Mouse (Mus musculus): Measurements from ENCODE around the gene Ccdc162. TPM values are rescaled to one million over a fixed set of nuclear protein-coding genes. Genes with fewer than 3 reads are reported as not detected.

Ccdc162 gene
- polyA plus RNA-seq, 1 experiment from 2014 or later, result 0.12 TPM

GRCm38 (mm10) chr10:41546396-41547165 is 169.9 kb downstream of the Ccdc162 start:
- no peaks in the 10 kb centered on the region for H3K27me3 ChIP-seq (ENCODE audit: control insufficient read depth, insufficient read depth, low read depth, low read length)
- no peak overlapping the region for H3K27ac ChIP-seq (ENCODE audit: low read length)
- H3K4me3 ChIP-seq (ENCODE audit: low read depth, low read length), result no peak overlapping the region
- H3K9me3 ChIP-seq (replicated peaks; ENCODE audit: control insufficient read depth, low read length), result peaks cover 4% of the 10 kb centered on the region; the same call in 1 of the 2 replicates
- 62% methylated on average over 13 of the region's 13 CpGs for WGBS (ENCODE audit: insufficient replicate concordance)
- H3K36me3 ChIP-seq (ENCODE audit: control insufficient read depth, insufficient read depth), result no peaks in the 10 kb centered on the region
- H3K4me2 ChIP-seq (ENCODE audit: low read depth, low read length), result no peak overlapping the region
- no peak overlapping the region for H3K9ac ChIP-seq (ENCODE audit: low read depth, low read length)
- no peak for ATAC-seq (ENCODE audit: low read depth)
- H3K4me1 ChIP-seq (ENCODE audit: control insufficient read depth, low read depth, low read length), result peaks cover 3% of the 10 kb centered on the region; the same call in 1 of the 2 replicates

DNA sequence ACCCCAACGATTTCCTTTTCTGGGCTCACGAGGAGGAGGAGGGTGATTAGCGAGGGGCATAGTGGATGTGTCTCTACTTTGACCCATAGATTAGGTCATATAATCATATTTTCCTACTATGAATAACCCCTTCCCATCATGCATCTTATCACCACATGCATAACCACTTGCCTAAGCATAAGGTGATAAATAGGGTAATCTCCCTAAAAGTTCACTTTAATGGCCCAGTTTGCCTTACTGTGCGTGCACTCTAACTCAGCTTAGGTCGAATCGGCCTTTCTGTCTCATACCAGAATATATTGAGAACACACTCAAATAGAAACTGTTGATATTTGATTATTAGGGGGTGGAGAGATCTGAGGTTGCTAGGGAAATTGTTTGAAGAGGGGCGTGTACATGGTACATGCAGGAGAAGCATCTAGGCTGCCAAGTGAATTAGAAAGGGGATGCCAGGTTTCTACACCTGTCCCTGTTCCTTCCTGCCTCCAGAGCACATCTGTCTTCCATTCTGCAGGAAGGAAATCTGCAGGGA is 171.1 kb downstream of the Ccdc162 start:
- Histone ChIP-seq H3K4me2 (ENCODE audit: low read depth, low read length) (peak overlapping the region; percentile 28), H3K9me3 (replicated peaks; ENCODE audit: control insufficient read depth, low read length) (peaks cover 4% of the 10 kb centered on the region; the same call in 1 of the 2 replicates), H3K4me1 (ENCODE audit: control insufficient read depth, low read depth, low read length) (peaks cover 3% of the 10 kb centered on the region; the same call in 1 of the 2 replicates), H3K36me3 (ENCODE audit: control insufficient read depth, insufficient read depth) (no peaks in the 10 kb centered on the region), H3K27me3 (ENCODE audit: control insufficient read depth, insufficient read depth, low read depth, low read length) (no peaks in the 10 kb centered on the region), H3K9ac (ENCODE audit: low read depth, low read length) (no peak overlapping the region), H3K4me3 (ENCODE audit: low read depth, low read length) (no peak overlapping the region), H3K27ac (ENCODE audit: low read length) (no peak overlapping the region)
- no peak for ATAC-seq (ENCODE audit: low read depth)
- 39% methylated on average over 7 of the region's 7 CpGs for whole genome bisulfite sequencing (ENCODE audit: insufficient replicate concordance)

- no peak overlapping the region for H3K9ac ChIP-seq (ENCODE audit: low read depth, low read length)
- peaks cover 3% of the 10 kb centered on the region; the same call in 1 of the 2 replicates for H3K4me1 ChIP-seq (ENCODE audit: control insufficient read depth, low read depth, low read length)
- no peaks in the 10 kb centered on the region for H3K36me3 ChIP-seq (ENCODE audit: control insufficient read depth, insufficient read depth)
- H3K4me2 ChIP-seq (ENCODE audit: low read depth, low read length), result peak overlapping the region; percentile 28
- peaks cover 4% of the 10 kb centered on the region; the same call in 1 of the 2 replicates for H3K9me3 ChIP-seq (replicated peaks; ENCODE audit: control insufficient read depth, low read length)
- WGBS (ENCODE audit: insufficient replicate concordance), result 6% methylated on average over 7 of the region's 7 CpGs
- H3K4me3 ChIP-seq (ENCODE audit: low read depth, low read length), result no peak overlapping the region
- ATAC-seq (ENCODE audit: low read depth), result no peak
- H3K27ac ChIP-seq (ENCODE audit: low read length), result no peak overlapping the region
- no peaks in the 10 kb centered on the region for H3K27me3 ChIP-seq (ENCODE audit: control insufficient read depth, insufficient read depth, low read depth, low read length)
Observed at GRCm38 (mm10) chr10:41544481-41545190, 171.8 kb downstream of the Ccdc162 start.

GRCm38 (mm10) chr10:41543844-41544243 is 172.6 kb downstream of the Ccdc162 start:
- Histone ChIP-seq H3K4me2 (ENCODE audit: low read depth, low read length) (no peak overlapping the region), H3K4me3 (ENCODE audit: low read depth, low read length) (no peak overlapping the region), H3K4me1 (ENCODE audit: control insufficient read depth, low read depth, low read length) (peaks cover 3% of the 10 kb centered on the region; the same call in 1 of the 2 replicates), H3K9ac (ENCODE audit: low read depth, low read length) (no peak overlapping the region), H3K9me3 (replicated peaks; ENCODE audit: control insufficient read depth, low read length) (no peaks in the 10 kb centered on the region), H3K27ac (ENCODE audit: low read length) (no peak overlapping the region), H3K27me3 (ENCODE audit: control insufficient read depth, insufficient read depth, low read depth, low read length) (no peaks in the 10 kb centered on the region), H3K36me3 (ENCODE audit: control insufficient read depth, insufficient read depth) (no peaks in the 10 kb centered on the region)
- WGBS (ENCODE audit: insufficient replicate concordance), result 44% methylated on average over 2 of the region's 2 CpGs
- ATAC-seq (ENCODE audit: low read depth), result no peak

DNA sequence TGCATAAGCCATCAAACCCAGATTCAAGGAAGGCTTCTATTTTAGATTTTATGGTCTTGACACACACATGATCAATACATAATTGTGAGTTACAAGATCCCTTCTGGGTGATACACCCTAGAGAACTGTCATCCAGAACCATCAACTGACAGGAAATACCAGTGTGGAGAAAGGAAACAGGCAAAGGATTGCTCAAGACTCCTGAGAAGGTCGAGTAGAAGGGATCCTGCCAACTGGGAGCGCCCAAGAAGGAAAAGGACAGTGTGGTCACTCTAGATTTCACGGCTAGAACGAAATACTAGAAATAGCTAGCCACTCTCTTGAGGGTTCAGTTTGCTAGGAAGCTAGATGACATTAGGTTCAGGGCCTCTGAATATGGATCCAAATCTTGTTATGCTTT is 173.0 kb downstream of the Ccdc162 start:
- WGBS (ENCODE audit: insufficient replicate concordance), result 55% methylated on average over 4 of the region's 4 CpGs
- Histone ChIP-seq H3K4me1 (ENCODE audit: control insufficient read depth, low read depth, low read length) (peaks cover 3% of the 10 kb centered on the region; the same call in 1 of the 2 replicates), H3K4me3 (ENCODE audit: low read depth, low read length) (no peak overlapping the region), H3K9me3 (replicated peaks; ENCODE audit: control insufficient read depth, low read length) (no peaks in the 10 kb centered on the region), H3K36me3 (ENCODE audit: control insufficient read depth, insufficient read depth) (no peaks in the 10 kb centered on the region), H3K27ac (ENCODE audit: low read length) (no peak overlapping the region), H3K9ac (ENCODE audit: low read depth, low read length) (no peak overlapping the region), H3K4me2 (ENCODE audit: low read depth, low read length) (no peak overlapping the region), H3K27me3 (ENCODE audit: control insufficient read depth, insufficient read depth, low read depth, low read length) (no peaks in the 10 kb centered on the region)
- ATAC-seq (ENCODE audit: low read depth), result no peak

DNA sequence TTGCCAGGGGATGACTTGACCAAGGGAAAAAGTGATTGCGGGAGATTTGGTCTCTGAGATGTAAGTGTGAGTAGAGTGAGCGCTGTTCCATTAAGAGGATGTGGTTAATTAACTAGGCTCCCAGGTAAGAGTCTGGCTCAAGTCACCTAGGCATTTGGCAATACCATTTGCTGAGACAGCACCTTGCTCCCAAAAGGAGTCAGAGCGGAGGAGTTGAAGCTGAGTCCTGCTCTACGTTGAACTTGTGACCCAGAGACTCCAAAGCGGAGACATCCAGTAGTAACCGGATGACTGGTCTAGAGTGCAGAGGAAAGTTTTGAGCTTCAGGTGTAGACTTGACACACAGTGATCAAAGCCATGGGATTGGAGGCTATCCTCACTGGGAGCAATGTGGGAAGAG is 174.4 kb downstream of the Ccdc162 start:
- Histone ChIP-seq H3K36me3 (ENCODE audit: control insufficient read depth, insufficient read depth) (no peaks in the 10 kb centered on the region), H3K4me2 (ENCODE audit: low read depth, low read length) (no peak overlapping the region), H3K9me3 (replicated peaks; ENCODE audit: control insufficient read depth, low read length) (no peaks in the 10 kb centered on the region), H3K27me3 (ENCODE audit: control insufficient read depth, insufficient read depth, low read depth, low read length) (no peaks in the 10 kb centered on the region), H3K4me3 (ENCODE audit: low read depth, low read length) (no peak overlapping the region), H3K4me1 (ENCODE audit: control insufficient read depth, low read depth, low read length) (peaks cover 3% of the 10 kb centered on the region; the same call in 1 of the 2 replicates), H3K9ac (ENCODE audit: low read depth, low read length) (no peak overlapping the region), H3K27ac (ENCODE audit: low read length) (no peak overlapping the region)
- ATAC-seq (ENCODE audit: low read depth), result no peak
- WGBS (ENCODE audit: insufficient replicate concordance), result 80% methylated on average over 6 of the region's 6 CpGs

- no peak for ATAC-seq (ENCODE audit: low read depth)
- WGBS (ENCODE audit: insufficient replicate concordance), result 67% methylated on average over 4 of the region's 4 CpGs
Observed at GRCm38 (mm10) chr10:41538986-41539385, 177.4 kb downstream of the Ccdc162 start.

DNA sequence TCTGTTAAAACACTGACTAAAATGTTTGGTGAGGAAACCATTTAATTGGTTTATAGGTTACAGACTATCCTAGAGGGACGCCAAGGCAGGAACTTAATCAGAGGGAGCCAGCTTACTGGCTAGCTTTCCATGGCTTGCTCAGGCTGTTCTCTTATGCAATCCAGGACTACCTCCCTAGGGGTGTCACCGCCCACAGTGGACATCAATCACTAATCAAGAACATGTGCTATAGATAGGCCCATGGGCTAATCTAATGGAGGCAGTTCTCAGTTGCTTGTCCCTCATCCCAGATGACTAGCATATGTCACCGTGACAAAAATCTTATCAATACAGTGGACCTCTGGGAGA is 178.5 kb downstream of the Ccdc162 start:
- H3K27me3 ChIP-seq (ENCODE audit: control insufficient read depth, insufficient read depth, low read depth, low read length), result no peaks in the 10 kb centered on the region
- H3K36me3 ChIP-seq (ENCODE audit: control insufficient read depth, insufficient read depth), result no peaks in the 10 kb centered on the region
- no peak overlapping the region for H3K9ac ChIP-seq (ENCODE audit: low read depth, low read length)
- no peak overlapping the region for H3K4me3 ChIP-seq (ENCODE audit: low read depth, low read length)
- H3K27ac ChIP-seq (ENCODE audit: low read length), result no peak overlapping the region
- no peak overlapping the region for H3K4me2 ChIP-seq (ENCODE audit: low read depth, low read length)
- WGBS (ENCODE audit: insufficient replicate concordance), result 58% methylated on average over 3 of the region's 3 CpGs
- no peaks in the 10 kb centered on the region for H3K9me3 ChIP-seq (replicated peaks; ENCODE audit: control insufficient read depth, low read length)
- ATAC-seq (ENCODE audit: low read depth), result no peak
- H3K4me1 ChIP-seq (ENCODE audit: control insufficient read depth, low read depth, low read length), result no peaks in the 10 kb centered on the region

More at GRCm38 (mm10) chr10:41538986-41539385, 177.4 kb downstream of the Ccdc162 start:
- no peak overlapping the region for H3K27ac ChIP-seq (ENCODE audit: low read length)
- H3K4me1 ChIP-seq (ENCODE audit: control insufficient read depth, low read depth, low read length), result no peaks in the 10 kb centered on the region
- H3K9me3 ChIP-seq (replicated peaks; ENCODE audit: control insufficient read depth, low read length), result no peaks in the 10 kb centered on the region
- no peak overlapping the region for H3K4me3 ChIP-seq (ENCODE audit: low read depth, low read length)
- no peak overlapping the region for H3K4me2 ChIP-seq (ENCODE audit: low read depth, low read length)
- no peaks in the 10 kb centered on the region for H3K27me3 ChIP-seq (ENCODE audit: control insufficient read depth, insufficient read depth, low read depth, low read length)
- no peak overlapping the region for H3K9ac ChIP-seq (ENCODE audit: low read depth, low read length)
- no peaks in the 10 kb centered on the region for H3K36me3 ChIP-seq (ENCODE audit: control insufficient read depth, insufficient read depth)

Measured in liver, embryonic 16.5 days (tissue).